Mouse (Mus musculus): ENCODE results near the gene Gdpd3.

DNA sequence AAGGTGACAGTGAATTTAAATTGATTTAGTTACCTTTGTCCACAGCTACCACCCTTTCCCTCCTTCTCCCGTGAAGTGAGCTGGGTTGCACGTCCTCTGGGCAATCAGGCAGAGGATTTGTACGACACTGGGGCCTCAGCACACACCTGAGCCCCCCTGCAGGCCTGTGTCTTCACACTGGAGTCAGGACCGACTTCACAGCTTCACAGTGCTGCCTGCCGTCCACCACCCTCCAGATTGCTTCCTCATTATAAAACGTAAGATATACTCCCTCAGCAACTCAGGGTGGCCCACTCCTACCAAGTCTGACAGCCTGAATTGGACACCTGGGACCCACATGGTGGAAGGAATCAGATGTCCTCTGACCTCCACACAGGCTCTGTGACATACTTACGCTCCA, 7.6 kb upstream of the Gdpd3 start:
- TF ChIP-seq CTCF (IDR thresholded peaks at IDR 0.05; ENCODE audit: low read depth) (no peak), EP300 (IDR thresholded peaks at IDR 0.05; ENCODE audit: low read depth) (no peak)

All from liver, postnatal 0 days (tissue).